Mouse (Mus musculus) testis, adult 2 months (tissue): ENCODE measurements around the gene Mt3.

Experiments used
- CTCF ChIP-seq: fragments of 200-500 bp; IDR thresholded peaks from 2 replicates; pipeline ENCODE4 v1.5.1; 2012; ENCODE audit warnings: low read depth, mild to moderate bottlenecking, inconsistent platforms, low read length, moderate library complexity; ENCODE audit not compliant: control insufficient read depth, insufficient read depth, insufficient replicate concordance
- POLR2A ChIP-seq: fragments of 200-500 bp; IDR thresholded peaks from 2 replicates; pipeline ENCODE4 v1.6.1; 2012; ENCODE audit warnings: low read depth, mild to moderate bottlenecking, inconsistent platforms, low read length, moderate library complexity; ENCODE audit not compliant: control insufficient read depth

GRCm38 (mm10) chr8:94169547-94169946 is 17.1 kb downstream of the Mt3 start:
- TF ChIP-seq POLR2A (no peak), CTCF (no peak)
